In genomic region chr6:119037815-119038214, GRCm38 (mm10) we compare ENCODE assay signal across 9 mouse cellular contexts.
DNase-seq lines count a peak whose midpoint lies in the region; ATAC-seq and TF ChIP-seq lines count a peak whose summit lies in the region.
"Had no signal": no experiment of that assay in that cellular context is flagged by ENCODE, and none has a peak within 500 bp of the region (broad histone marks: within the 10 kb centered on the region; RNA-seq: fewer than 3 reads in every experiment).

No protein-coding gene starts in this region.

- no peak for TF ChIP-seq POLR2A in embryonic fibroblast, embryonic 13.5 days (IDR thresholded peaks at IDR 0.05; ENCODE audit: low read depth, low read length)

- no peak for ATAC-seq in kidney, embryonic 16.5 days (ENCODE audit: low FRiP score, low TSS enrichment)
- ATAC-seq in lung, embryonic 16.5 days (ENCODE audit: low read depth), result peak; percentile 70
- ATAC-seq in neural tube, embryonic 15.5 days (ENCODE audit: low FRiP score), result no peak

- H3K4me2 ChIP-seq in kidney, embryonic 16.5 days (replicated peaks; ENCODE audit: low read depth, low read length), result no peak overlapping the region
- H3K4me2 ChIP-seq in lung, embryonic 16.5 days (ENCODE audit: low read depth, low read length), result peak overlapping the region; percentile 30; the same call in 1 of the 2 replicates
- H3K4me2 ChIP-seq in neural tube, embryonic 15.5 days, result no peak overlapping the region

- H3K4me3 ChIP-seq in kidney, embryonic 16.5 days (ENCODE audit: low read length), result no peak overlapping the region
- H3K4me3 ChIP-seq in embryonic fibroblast, embryonic 13.5 days (ENCODE audit: insufficient read depth, low read length), result no peak overlapping the region
- no peak overlapping the region for H3K4me3 ChIP-seq in lung, embryonic 16.5 days (ENCODE audit: low read length)
- no peak overlapping the region for H3K4me3 ChIP-seq in neural tube, embryonic 15.5 days (replicated peaks)
- H3K4me3 ChIP-seq in hindbrain, embryonic 10.5 days, result no peak overlapping the region
- H3K4me3 ChIP-seq: erythroblast, embryonic 14.5 days had no signal

- H3K27me3 ChIP-seq in kidney, embryonic 16.5 days (ENCODE audit: insufficient read depth, low read length), result no peaks in the 10 kb centered on the region
- H3K27me3 ChIP-seq in lung, embryonic 16.5 days (ENCODE audit: control insufficient read depth, insufficient read depth, low read depth, low read length), result no peaks in the 10 kb centered on the region
- H3K27me3 ChIP-seq in neural tube, embryonic 15.5 days (replicated peaks), result no peaks in the 10 kb centered on the region
- H3K27me3 ChIP-seq in hindbrain, embryonic 10.5 days (ENCODE audit: insufficient read depth, poor library complexity, severe bottlenecking), result no peaks in the 10 kb centered on the region

- no peak overlapping the region for H3K27ac ChIP-seq in kidney, embryonic 16.5 days (ENCODE audit: low read length)
- H3K27ac ChIP-seq in embryonic fibroblast, embryonic 13.5 days (ENCODE audit: insufficient read depth, low read length), result peak overlapping the region; percentile 85
- H3K27ac ChIP-seq in lung, embryonic 16.5 days (ENCODE audit: low read length), result peak overlapping the region; percentile 93
- no peak overlapping the region for H3K27ac ChIP-seq in neural tube, embryonic 15.5 days (replicated peaks)
- no peak overlapping the region for H3K27ac ChIP-seq in hindbrain, embryonic 10.5 days

- 59% methylated on average over 6 of the region's 6 CpGs for WGBS in kidney, embryonic 16.5 days
- 35% methylated on average over 6 of the region's 6 CpGs for WGBS in lung, embryonic 16.5 days
- 70% methylated on average over 6 of the region's 6 CpGs for WGBS in neural tube, embryonic 15.5 days
- 91% methylated on average over 6 of the region's 6 CpGs for WGBS in hindbrain, embryonic 10.5 days

- H3K36me3 ChIP-seq in kidney, embryonic 16.5 days (ENCODE audit: insufficient read depth, low read length), result no peaks in the 10 kb centered on the region
- peaks cover 4% of the 10 kb centered on the region; the same call in 1 of the 2 replicates for H3K36me3 ChIP-seq in lung, embryonic 16.5 days (ENCODE audit: control insufficient read depth, insufficient read depth, low read length)
- no peaks in the 10 kb centered on the region for H3K36me3 ChIP-seq in neural tube, embryonic 15.5 days
- H3K36me3 ChIP-seq in hindbrain, embryonic 10.5 days, result no peaks in the 10 kb centered on the region

- TF ChIP-seq CTCF in embryonic fibroblast, embryonic 13.5 days (IDR thresholded peaks at IDR 0.05; ENCODE audit: borderline replicate concordance, insufficient read depth, low read length), result no peak

- H3K9ac ChIP-seq in kidney, embryonic 16.5 days (replicated peaks; ENCODE audit: low read length), result no peak overlapping the region
- H3K9ac ChIP-seq in lung, embryonic 16.5 days (ENCODE audit: low read length), result 0 out of 2 replicates have a peak overlapping the region, but pooled peaks have one; percentile 18
- no peak overlapping the region for H3K9ac ChIP-seq in neural tube, embryonic 15.5 days (replicated peaks)

- 0 out of 2 replicates have a peak, but pooled peaks cover 3% of the 10 kb centered on the region for H3K4me1 ChIP-seq in kidney, embryonic 16.5 days (ENCODE audit: insufficient read depth, low read length)
- peaks cover 27% of the 10 kb centered on the region for H3K4me1 ChIP-seq in embryonic fibroblast, embryonic 13.5 days (ENCODE audit: control insufficient read depth, insufficient read depth, low read length)
- peaks cover 57% of the 10 kb centered on the region for H3K4me1 ChIP-seq in lung, embryonic 16.5 days (replicated peaks; ENCODE audit: control insufficient read depth, insufficient read depth, low read length)
- peaks cover 35% of the 10 kb centered on the region for H3K4me1 ChIP-seq in neural tube, embryonic 15.5 days
- peaks cover 13% of the 10 kb centered on the region for H3K4me1 ChIP-seq in hindbrain, embryonic 10.5 days (replicated peaks)

- DNase-seq in adrenal gland, adult 2 months, result peak; percentile 77
- DNase-seq in adrenal gland, postnatal 25 days, result no peak
- DNase-seq in kidney, adult 11 months, result peak; percentile 9
- DNase-seq in hindbrain, embryonic 10.5 days (ENCODE audit: low spot score), result no peak

- H3K9me3 ChIP-seq in kidney, embryonic 16.5 days (ENCODE audit: low read length), result peaks cover 6% of the 10 kb centered on the region; the same call in 1 of the 2 replicates
- H3K9me3 ChIP-seq in lung, embryonic 16.5 days (ENCODE audit: control insufficient read depth, low read length), result peaks cover 4% of the 10 kb centered on the region; the same call in 1 of the 2 replicates
- H3K9me3 ChIP-seq in neural tube, embryonic 15.5 days (replicated peaks), result no peaks in the 10 kb centered on the region
- H3K9me3 ChIP-seq in hindbrain, embryonic 10.5 days, result peaks cover 8% of the 10 kb centered on the region; the same call in 1 of the 2 replicates

Comparison
In these comparisons a context has a peak if more than half of its experiments do, and no peak if none do; other contexts are left out.
1. DNase-seq: peak in adrenal gland, adult 2 months (single experiment) and kidney, adult 11 months (single experiment); none in adrenal gland, postnatal 25 days (single experiment) and hindbrain, embryonic 10.5 days (single experiment).
2. H3K27ac ChIP-seq: peak in embryonic fibroblast, embryonic 13.5 days (single experiment) and lung, embryonic 16.5 days (single experiment); none in kidney, embryonic 16.5 days (single experiment), neural tube, embryonic 15.5 days (single experiment) and hindbrain, embryonic 10.5 days (single experiment).